In the genomic region with DNA sequence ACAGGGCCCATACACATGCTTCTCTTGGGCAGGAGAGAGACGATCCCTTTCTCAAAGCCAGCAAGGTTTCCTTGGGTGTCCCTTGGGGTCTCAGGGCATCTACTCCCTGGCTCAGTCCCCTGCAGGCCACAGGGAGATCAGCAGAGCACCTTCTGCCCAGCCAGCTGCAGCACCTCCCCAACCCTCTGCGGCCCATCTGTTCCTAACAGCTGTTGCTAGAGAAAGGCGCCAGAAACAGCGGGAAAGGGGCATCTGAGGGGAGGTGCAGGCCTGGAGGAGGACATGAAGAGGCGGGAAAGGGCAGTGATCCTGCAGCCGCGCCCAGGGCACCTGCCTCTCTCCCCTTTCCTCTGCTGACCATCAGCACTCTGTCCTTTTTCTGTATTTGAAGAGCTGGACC, we compare ENCODE assay signal across 16 mouse cellular contexts. TPM values are rescaled to one million over a fixed set of nuclear protein-coding genes. Genes with fewer than 3 reads are reported as not detected.
"Had no signal": no experiment of that assay in that cellular context is flagged by ENCODE, and none has a peak within 500 bp of the region (broad histone marks: within the 10 kb centered on the region; RNA-seq: fewer than 3 reads in every experiment).

No protein-coding gene starts in this region.

- H3K4me3 ChIP-seq: limb, embryonic 13.5 days; neural tube, embryonic 12.5 days had no signal

- H3K4me1 ChIP-seq: limb, embryonic 13.5 days; neural tube, embryonic 12.5 days had no signal

- H3K4me2 ChIP-seq: limb, embryonic 13.5 days; neural tube, embryonic 12.5 days had no signal

- H3K9ac ChIP-seq: limb, embryonic 13.5 days; liver, embryonic 14.5 days; neural tube, embryonic 12.5 days had no signal

- H3K36me3 ChIP-seq: limb, embryonic 13.5 days; neural tube, embryonic 12.5 days had no signal

- H3K27ac ChIP-seq: limb, embryonic 13.5 days; liver, embryonic 14.5 days; neural tube, embryonic 12.5 days; stomach, postnatal 0 days had no signal

- DNase-seq: kidney, postnatal 10 days; kidney, postnatal 4 days; lung, adult 18-20 months; midbrain, embryonic 14.5 days; thymus, postnatal 4 days had no signal

- H3K9me3 ChIP-seq: limb, embryonic 13.5 days; neural tube, embryonic 12.5 days had no signal

RNA-seq across cellular contexts. Expression of a gene that starts 40.6 kb away (rescaled TPM):
- total RNA-seq: liver, adult 2 months; megakaryocyte-erythroid progenitor cell, adult 5-6 weeks; monocyte, adult 5-6 weeks; neutrophil, adult 5-6 weeks had no signal
- polyA plus RNA-seq: liver, adult 2 months had no signal

RNA-seq across cellular contexts. Expression of a gene that starts 56.9 kb away (rescaled TPM):
- total RNA-seq: left cerebral cortex, postnatal 36 days; liver, adult 2 months; megakaryocyte-erythroid progenitor cell, adult 5-6 weeks; monocyte, adult 5-6 weeks; neutrophil, adult 5-6 weeks had no signal
- polyA plus RNA-seq: kidney, embryonic 14.5 days; limb, embryonic 13.5 days; liver, adult 2 months; liver, embryonic 14.5 days; lung, embryonic 16.5 days; midbrain, embryonic 14.5 days; neural tube, embryonic 12.5 days had no signal
